Mouse (Mus musculus) cerebellum, postnatal 10 days (tissue): ENCODE measurements around the gene Tie1.

ENCODE experiments used
- DNase-seq, 2 experiments: peaks; one replicate each; pipeline ENCODE4 v3.0.0; 2021; ENCODE audit warnings: mixed read lengths in 2 of 2

Tie1 gene

DNA sequence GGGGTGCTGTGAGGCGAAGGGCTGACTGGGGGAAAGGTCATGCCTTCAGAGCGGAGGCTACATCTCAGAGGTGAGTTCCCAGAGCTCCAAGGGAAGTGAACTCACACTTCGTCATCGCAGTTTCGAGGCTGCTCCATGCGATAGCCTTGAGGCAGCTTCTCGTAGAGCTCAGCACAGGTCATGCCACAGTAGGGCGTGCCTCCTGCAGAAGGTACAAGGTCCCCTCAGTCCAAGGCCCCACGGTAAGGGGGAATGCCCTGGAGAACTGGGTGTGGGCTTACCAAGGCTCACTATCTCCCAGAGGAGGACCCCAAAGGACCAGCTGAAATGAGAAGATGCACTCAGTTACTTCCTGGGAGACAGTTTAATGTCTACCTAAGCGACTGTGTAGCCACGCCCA is 17.2 kb downstream of the Tie1 start:
- DNase-seq, result no peak

DNA sequence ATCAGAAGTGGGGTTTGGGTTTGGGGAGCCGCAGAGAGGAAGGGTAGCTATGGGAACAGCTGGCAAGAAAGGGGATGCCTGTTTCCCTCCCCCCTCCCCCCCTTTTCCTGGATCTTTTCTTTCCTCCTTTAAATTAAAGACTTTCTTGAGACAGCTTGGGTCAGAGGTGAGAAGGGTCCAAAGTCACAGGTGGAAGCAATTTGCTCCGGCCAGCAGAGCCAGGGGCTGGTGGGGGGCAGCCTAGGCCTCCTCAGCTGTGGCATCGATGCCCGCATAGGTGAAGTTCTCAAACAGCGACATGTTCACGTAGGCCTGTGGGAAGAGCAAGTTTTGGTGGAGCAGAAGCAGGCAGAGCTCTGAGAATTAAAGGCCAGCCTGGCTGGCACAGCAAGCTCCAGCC is 18.6 kb downstream of the Tie1 start:
- DNase-seq, result no peak

DNA sequence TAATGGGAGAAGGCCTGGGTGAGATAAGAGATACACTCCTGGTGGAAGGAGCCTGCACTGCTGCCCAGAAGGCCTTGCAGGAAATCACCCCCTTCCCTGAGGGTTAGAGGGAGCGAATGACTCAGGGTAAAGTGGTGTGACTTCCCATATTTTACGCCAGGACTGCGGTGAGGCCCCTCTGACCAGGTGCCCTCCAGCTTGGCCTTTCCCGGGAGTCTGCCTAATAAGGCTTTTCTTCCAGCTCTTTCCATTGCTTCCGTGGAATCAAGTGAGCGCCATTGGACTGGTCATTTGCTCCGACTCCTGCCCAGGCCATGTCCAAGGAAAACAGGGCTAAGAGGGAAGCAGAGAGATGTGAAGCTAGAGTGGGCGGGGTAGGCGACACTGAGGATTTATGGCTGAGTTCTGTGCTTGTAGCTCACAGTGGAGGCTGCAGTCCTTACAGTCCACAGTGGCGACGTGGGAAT is 24.1 kb downstream of the Tie1 start:
- no peak for DNase-seq

DNA sequence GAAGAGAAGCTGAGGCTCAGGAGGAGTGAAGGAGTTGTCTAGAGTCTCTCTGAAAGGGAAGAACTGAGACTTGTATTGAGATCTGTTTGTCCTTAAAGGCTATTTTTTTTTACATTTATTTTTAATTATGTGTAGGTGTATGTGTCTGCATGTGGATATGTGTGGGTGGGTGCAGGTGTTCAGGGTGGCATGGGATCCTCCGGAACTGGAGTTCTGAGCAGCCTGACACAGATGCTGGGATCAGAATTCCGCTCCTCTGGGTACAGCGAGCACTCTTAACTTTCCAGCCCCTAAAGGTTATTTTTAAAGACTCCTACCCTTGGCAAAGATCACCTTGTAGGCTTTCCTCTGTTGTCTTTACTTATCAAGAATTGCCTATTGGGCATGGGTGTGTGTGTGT is 24.9 kb downstream of the Tie1 start:
- no peak for DNase-seq

DNA sequence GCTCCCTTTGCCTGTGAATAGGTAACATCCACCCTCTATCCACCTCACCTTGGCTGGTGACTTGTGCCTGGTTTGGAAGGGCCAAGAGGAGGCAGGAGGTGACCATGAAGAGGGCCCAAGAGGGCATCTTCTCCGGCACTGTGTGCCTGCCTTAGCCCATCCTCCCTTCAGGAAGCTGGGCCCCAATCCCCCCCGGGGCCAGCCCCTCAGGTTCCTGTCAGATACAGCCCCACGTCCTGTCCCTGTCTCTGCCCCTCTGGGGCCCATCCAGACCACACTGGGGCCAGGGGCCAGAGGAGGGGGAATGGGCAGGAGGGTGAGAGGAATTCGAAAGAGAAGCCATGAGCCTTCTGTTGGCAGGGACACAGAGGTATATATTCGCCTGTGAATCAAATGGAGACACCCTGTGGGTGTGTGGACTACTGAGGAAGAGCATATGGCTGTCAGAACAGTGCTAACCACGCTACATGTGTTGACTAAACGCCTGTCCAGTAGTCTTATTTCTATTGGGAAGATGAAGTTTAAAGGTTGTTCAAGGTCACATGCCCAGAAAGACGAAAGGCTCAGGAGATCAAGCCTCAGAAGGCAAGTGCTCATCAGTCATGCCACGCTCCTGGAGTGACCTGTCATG is 32.4 kb downstream of the Tie1 start, which contains the start of gene Mpl:
Gene Mpl, minus strand, starts transcription at position 169 of the 631 bp plus-strand sequence.
- DNase-seq, result no peak

DNA sequence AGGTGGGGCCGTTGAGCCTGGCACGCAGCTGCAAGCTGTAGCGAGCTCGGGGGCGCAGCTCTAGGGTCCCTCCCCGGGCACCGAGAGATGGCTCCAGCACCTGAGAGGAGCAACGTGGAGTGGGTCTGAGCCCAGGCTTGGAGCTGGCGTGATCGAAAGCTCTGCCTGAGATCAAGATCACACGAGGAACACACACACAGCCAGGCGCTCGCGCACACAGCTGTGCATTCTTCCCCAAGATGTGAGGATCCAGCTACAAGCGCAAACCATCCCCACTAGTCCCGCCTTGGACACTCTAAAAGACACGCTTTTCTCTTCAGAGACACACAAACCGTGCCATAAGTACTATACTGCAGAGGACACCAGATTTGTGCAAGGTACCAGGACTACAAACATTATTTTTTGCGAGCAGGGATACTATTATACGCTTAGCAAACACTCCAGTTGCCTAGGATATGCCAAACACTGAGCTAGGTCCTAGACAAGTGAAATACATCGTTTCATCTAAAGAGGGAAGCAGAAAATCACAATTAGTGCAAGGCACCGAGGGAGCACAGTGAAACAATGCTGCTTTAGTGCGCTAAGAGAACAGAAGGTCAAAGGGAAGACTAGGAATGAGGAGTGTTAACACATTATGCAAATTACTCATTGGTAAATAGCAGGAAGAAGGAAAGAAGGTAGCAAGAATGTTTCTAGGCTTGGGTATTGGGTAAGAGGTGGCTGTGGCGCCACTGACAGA is 43.3 kb downstream of the Tie1 start:
- no peak for DNase-seq

DNA sequence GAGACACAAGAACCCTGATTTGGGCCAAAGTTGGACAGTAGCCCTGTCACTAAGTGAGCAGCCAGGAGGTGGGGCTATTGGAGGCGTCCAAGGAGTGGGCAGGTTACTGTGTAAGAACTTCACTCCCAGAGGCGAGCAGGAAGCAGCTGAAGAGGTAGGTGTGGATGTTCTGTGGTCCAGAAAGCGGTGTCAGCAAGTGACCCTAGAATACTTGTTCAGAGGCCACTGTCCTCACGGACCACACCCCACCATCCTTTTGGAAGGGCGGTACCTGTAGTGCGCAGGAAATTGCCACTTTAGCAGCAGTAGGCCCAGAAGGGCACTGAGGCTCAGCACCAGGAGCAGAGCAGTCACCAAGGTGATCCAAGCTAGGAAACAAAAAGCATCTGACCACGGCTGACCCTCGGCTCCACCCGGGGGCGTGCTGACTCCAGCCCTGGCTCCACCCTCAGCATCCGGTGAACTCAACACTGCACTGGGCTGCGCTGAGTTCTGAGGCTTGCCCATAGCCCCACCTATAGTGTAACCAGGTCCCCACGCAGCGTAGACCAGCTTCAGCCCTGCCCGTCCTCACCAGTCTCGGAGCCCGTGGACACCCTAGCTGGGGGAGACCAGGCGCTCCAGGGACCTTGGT is 44.0 kb downstream of the Tie1 start:
- DNase-seq, result peak; percentile 50 to 58

DNA sequence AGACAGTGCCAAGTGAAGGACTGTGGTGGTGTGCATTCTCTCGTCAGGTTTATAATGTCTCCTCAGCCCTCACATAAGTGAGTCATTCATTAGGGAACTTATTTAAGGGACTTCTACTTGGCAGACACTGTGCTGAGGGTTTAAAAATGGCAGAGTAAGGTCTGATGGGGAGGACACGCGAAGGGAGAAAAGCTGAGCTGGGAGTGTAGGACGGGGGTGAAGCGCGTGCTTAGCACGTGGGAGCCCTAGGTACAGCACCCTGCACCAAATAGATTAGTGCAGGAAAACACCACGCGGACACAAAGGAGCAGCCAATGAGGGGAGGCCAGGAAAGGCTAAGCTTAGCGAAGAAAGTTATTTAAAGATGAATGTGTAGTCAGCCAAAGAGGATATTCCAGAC is 44.8 kb downstream of the Tie1 start:
- DNase-seq, result no peak

DNA sequence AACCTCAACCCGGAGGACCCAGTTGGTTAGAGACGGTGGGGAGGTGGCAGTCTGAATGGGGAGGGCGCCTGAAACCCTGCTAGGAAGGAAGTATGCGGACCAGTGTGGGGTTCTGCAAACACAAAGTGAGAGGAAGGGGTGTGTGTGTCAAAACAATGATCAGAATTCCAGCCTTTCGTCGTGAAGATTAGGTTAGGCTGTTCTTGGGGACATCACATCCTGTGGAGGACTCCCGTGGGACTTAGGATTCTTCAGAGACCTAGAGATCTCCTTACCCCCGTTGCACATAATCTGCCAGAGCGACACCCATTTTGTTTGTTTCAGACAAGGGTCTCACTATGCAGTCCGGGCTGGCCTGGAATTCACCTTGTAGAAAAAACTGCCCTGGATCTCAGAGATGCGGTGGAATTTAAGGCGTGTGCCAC is 52.0 kb downstream of the Tie1 start:
- DNase-seq, result peak; percentile 30 to 46

DNA sequence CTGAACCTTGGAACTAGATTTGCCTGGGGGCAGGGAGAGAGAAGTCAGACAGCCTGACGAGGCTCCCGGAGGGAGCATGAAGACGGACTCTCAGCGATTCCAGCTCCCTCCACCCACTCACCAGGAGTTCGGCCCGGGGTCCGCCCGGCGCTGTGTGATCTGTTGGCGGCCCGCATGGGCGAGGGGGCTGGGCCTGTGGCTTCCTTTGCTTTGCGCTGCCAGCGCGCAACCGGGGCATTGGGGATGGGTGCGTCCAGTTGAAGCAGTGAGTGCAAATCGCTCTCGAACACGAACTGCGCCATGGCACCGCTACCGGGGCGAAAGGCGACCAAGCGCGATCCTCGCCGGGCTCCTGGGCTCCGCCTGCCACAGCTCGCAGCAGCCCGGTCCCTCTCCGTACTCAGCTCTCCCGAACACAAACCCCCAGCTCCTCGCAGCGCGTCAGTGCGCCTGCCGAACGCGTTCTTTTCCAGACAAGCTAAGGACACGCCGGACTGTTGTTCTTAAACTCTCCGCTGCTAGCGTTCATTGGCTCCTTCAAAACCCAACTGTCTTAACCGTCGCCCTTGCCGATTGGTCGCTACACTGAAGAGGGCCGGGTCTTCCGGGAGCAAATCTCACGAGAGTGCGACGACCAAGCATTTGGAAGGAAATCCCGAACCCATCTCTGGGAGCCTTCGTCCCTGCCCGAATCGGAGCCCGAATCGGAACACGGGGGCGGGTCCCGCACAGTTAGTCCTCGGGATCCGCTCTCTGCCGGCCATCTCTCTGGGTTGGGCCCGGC is 52.8 kb downstream of the Tie1 start, which contains the start of gene Cdc20:
Gene Cdc20, minus strand, starts transcription at position 533 of the 784 bp plus-strand sequence.
- DNase-seq, result peak; percentile 93 to 94

DNA sequence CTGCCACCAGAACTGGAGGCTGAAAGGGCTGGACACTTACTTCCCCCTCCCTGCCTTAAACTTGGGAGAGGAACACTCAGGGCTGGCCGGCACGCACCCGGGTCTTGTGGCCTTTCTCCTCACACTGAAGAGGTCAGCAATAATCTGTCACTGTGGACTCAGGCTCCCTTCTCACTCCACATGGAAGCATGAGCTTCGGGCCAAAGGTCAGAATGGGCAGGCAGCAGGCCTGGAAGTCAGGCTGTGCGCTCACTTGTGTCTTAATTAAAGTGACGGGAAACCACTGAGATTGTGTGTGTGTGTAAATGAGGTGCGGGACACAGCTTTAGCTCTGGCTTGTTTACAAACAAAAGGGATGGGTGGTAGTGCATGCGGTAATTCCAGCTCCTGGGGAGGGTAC is 57.5 kb downstream of the Tie1 start:
- no peak for DNase-seq

DNA sequence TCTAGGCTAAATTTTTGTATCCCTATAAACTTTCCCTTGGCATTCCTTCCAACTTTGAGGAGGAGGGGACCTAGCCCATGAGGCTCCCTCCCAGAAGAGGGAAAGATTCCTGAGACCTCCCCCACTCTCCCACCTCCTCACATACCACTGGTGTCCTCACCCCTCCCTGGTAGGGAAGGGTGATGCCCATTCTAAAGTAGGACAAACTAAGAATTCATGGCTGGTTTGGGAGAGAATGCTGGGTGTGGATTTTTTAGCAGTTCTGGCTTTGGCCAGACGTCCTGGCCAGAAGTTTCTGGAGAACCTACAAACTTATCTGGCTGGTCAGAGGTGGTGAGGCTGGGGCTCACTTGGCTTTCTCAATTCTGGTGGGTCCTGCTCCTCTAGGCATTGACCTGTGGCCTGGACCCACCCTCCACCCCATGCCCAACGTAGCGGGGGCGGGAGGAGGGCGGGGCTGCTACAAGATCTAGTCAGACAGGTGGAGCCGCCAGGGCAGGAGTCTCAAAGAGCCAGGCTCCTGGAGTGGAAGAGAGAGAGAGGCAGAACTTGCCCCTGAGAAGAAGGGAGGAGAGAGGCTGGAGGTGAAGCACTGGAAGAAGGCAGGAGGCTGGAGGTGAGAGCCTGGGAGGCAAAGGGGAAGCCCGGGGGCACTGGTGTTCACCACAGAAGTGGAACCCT is 60.5 kb downstream of the Tie1 start:
- DNase-seq, result no peak

DNA sequence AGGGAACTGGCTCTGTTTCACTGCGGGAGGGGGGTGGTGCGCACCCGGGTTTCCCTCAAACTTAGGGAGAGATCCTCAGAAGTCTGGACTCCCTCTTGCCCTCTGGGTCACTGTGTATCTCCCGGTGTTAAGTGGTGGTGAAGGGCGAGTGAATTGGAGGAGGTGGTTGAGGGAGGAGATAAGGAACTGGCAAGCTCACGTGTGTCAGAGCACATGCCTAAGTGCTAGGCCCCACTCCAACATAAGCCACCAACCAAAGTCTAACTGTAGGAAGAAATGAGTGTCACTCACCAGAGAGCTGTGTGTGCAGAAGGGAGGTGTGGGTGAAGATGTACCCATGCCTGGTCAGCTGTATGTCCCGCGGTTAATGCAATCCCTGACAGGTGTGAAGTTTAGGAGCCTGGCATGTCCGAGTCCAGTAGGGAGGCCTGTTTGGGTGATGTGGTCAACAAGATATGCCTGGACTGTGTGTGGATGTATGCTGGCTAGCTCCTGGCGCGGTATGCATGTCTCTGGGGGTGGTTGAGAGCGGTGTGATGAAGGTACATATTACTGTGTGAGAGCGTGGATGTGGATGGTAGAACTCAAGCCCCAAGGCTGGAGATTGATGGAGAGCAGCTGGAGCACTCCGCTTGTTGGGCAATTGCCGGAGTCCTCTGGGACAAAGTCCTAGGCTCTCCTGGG is 61.2 kb downstream of the Tie1 start:
- no peak for DNase-seq

DNA sequence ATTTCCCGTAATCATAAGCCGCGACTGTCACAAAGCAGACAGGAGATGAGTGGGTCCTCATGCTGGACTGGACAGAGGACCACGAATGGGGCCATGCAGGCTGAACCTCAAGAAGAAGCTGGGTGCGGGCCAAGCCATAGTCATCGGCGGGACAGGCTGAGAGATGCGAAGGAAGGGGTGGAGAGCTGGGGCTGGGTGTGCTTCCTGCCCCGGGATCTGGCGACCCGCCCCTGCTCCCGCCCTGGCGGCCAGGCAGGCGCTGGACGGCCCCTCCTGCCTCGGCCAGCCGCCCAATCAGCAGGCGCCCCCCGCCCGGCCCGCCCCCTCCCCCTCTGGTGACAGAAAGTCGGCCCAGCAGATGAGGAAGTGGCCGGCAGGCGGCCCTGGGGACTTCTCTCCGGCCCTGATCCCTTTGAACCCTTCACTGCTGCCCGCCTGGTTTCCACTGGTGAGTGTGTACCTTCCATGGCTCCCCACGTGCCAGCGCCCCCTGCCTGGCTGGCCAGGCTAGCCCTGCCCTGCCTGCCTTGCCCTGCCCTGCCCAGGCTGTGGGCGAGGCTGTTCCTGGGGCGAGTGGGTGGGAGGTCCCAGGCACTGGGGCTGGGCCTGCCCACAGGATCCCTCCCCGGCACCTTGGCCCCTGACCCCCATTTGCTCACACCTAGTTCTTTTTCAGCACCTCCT is 62.0 kb downstream of the Tie1 start, which contains the start of gene Elovl1:
Gene Elovl1, plus strand, starts transcription at position 326 of the 684 bp plus-strand sequence.
- peak; percentile 86 to 93 for DNase-seq

DNA sequence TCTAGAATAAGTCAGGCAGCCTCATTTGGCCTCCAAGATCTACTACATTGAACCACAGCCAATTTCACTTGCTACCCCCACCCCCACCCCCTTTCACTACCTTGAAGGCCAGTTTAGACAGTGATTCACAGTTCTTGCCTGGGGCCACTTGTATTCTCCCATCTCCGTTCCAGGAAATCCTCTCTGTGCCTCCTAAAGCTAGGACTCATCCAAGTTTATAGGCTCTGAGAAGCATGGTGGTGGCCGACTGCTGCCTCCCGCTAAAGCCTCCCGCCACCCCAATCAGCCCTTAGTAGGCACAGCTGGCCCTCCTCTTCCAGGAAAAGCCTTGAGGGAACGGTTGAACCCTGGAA is 62.5 kb downstream of the Tie1 start:
- no peak for DNase-seq

DNA sequence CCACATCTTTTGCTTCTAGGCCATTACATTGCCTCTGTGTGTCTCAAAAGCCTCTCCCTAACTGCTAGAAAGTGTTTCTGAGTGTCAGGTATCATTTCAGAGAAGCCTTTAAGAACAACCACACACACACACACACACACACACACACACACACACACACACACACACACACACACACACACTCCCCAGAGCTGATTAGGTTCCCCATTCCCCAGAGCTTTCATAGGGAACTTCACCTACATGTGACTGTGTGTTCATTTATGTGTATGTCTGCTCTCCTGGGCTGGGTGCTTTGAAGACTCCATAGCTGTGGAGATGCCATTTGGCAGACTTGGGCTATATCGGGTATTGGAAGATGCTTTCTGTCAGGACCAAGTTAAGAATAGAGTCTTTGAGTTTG is 64.5 kb downstream of the Tie1 start:
- DNase-seq, result no peak

DNA sequence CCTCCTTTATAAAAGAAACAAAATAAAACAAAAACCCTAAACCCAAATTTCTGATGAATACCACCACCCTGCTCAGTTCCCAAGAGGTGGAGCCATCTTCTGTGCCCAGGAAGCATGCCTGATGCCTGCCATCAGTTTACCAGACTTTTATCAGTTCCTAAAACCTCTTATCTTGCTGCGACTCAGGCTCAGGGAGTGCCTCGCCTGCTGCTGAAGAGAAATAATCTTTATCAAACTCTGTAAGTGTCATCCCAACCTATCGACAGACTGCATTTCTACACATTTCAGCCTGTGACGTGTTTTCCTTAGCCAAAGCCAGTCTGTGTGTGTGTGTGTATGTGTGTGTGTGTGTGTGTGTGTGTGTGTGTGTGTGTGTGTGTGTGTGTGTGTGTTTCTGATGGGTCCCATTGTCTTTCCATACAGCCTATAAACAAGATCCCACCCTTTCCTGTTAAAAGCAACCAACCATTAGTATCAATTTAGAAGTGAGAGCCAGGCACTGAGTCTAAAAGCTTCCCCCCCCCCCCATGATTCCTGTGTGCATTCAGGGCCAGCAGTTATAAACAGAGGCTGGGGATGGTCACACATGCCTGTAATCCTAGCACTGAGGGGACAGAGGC is 65.2 kb downstream of the Tie1 start:
- no peak for DNase-seq

DNA sequence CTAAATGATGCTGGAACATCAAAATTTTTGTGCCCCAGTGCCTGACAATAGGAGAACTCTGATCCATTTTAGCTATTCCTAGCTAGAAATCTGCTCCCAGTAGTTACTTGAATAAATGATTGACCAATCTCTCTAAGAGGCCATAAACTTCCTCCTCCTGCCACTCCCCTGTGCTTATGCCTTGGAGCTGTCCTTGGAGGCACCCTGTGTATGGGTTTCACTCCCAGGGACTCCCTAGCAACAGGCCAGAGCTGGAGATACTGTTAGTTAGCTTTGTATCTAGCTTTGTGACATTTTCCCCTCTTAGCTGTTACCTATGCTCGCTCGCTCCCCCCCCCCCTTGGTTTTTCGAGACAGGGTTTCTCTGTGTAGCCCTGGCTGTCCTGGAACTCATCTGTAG is 68.5 kb downstream of the Tie1 start:
- no peak for DNase-seq
